Mouse (Mus musculus) embryo, embryonic 11 days (tissue): ENCODE measurements at regions not wholly inside any gene's neighbourhood (a gene's known extent, or its start where the extent isn't known, plus 50 kb on each side); places are given as distances from the start of the nearest gene placed in this dataset.

Experiments used
- DNase-seq: peaks from one replicate; pipeline ENCODE4 v3.0.0-alpha.2; 2015

GRCm38 (mm10) chr1:72963449-72963848 lies 52.3 kb downstream of the Tnp1 start:
- DNase-seq = peak; percentile 73

DNA sequence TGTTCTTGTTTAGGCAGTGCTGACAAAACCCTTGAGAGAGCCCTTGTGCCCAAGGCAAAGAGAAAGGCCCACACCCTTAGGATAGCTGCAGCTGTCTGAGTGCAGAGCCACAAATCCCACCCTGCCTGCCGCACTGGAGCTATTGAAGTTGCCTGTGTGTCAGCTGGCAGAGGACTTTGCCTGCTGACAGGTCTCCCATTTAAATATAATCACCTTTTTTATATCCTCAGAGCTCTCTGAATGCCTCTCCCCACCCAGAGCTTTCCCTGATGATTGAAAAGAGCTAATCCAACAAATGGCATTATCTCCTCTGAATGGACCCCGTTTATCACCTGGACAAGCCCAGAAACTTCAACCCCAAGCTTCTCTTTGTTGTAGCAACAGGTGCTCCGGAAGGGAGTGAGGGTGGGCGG lies 55.5 kb downstream of the Tnp1 start:
- peak; percentile 17 for DNase-seq

DNA sequence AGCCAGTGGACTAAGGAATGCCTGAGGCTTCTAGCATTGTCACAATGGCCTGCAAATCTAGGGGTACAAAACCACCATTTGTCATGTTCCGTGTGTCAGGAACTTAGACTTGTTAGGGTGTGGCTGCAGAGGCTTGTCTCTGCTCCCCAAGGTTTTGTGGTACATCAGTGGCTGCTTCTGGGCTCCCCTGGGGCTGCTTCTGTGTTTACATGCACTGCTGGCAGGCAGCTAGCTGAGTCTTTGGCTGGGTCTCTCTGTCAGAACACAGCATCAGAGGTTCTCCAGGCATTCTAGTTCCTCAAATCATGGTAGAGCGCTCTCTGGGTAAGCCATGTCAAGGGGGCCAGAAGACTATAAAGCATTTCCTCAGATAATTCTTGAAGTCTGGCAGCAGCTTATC lies 60.3 kb downstream of the Tnp1 start:
- DNase-seq = no peak

GRCm38 (mm10) chr1:72952896-72953295 lies 62.8 kb downstream of the Tnp1 start:
- DNase-seq = peak; percentile 25

GRCm38 (mm10) chr1:72951802-72952201 lies 63.9 kb downstream of the Tnp1 start:
- peak; percentile 28 for DNase-seq

- DNase-seq = no peak
Measured at GRCm38 (mm10) chr1:72951365-72951764, 64.3 kb downstream of the Tnp1 start.

DNA sequence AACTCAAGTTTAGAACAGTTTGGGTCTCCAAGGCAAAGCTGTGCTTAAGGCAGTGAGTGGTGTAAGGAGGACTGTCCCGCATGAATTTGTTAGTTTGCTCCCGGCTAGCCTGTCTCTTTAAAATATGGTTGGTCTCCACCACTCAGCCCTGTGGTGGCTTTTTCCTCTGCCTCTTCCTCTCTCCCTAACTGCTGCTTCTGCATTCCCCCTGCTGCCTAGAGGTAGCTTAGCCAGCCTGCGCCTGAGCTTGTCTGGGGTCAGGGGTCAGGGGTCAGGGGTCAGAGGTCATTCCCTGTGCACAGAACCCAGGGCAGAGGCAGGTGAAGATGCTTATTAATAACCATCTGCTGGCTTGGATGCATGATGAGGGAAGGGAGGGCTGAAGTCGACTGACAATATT lies 69.5 kb downstream of the Tnp1 start:
- DNase-seq = peak; percentile 39

DNA sequence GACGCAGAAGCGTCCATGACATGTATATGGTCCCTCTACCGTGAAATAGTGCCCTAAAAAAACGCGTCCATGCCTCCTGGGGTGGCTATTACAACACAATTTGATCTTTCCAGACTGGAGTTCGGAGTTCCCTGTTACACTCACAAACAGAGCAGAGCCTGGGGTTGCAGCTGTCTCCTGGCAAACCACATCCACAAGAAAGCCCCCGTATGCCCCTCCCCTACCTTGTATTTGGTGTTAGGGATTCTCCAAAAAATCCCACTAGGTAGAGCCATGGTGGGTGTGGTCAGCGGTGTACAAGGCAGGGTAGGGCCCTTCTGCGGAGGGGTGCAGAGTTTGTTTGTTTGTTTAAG lies 70.0 kb downstream of the Tnp1 start:
- no peak for DNase-seq

DNA sequence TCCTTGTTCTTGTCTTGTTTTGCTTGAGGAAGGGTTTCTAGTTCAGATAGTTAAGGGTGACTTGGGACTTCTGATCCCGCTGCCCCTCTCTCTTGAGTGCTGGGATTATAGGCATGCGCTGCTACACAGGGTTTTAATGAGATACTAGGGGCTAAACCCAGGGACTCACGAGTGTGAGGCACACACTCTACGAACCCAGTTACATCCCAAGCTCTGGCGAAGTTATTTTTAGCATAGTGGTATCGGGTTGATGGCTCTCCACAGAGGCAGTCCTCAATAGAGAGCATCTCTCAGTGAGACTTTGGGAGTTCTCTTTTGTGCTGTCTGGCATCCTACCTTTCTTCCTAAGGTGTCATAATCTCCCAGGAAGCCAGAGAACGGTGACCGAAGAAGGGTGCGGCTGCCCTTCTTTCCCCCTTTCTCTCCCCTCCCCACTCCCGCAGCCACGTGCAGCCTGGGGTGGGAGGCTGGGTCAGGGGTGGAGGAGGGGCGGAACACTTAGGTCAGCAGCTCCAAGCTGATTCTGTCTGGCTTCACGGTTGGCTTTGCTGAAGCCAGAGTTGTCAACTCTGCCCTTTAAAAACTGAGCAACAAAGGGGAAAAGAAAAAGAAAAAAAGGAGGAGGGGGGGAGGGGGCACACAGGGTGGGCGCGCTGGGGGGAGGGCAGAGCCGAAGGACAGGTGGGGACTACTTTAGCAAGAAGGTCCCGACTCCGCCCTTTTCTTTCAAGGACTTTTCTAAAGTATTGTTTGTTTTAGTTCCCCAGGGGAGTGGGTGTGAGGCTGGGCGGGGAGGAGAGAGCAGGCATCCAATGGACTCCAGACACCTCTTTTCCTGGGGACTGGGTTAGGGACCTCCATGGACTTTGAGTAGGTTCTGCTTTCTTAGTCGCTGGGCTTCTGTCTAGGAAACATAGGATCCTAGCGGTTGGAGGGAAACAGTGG lies 70.4 kb upstream of the Igfbp5 start:
- peak; percentile 71 for DNase-seq

DNA sequence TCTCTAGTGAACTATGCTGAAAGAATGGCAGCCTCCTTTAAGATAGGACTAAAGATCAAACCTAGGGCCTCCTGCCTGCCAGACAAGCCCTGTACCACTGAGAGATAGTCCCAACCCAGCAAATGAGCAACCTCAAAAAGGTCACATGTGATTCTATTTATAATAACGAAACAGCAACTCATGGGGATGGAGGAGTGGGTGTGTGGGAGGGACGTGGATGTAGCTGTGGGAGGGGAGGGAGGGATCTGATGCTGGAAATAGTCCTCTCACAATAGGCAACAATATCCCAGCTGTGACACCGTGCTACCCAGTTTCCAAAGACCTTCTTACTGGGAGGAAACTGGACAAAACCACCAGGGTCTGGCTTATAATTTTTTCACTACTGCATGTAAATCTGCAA lies 69.5 kb upstream of the Igfbp5 start:
- no peak for DNase-seq

DNA sequence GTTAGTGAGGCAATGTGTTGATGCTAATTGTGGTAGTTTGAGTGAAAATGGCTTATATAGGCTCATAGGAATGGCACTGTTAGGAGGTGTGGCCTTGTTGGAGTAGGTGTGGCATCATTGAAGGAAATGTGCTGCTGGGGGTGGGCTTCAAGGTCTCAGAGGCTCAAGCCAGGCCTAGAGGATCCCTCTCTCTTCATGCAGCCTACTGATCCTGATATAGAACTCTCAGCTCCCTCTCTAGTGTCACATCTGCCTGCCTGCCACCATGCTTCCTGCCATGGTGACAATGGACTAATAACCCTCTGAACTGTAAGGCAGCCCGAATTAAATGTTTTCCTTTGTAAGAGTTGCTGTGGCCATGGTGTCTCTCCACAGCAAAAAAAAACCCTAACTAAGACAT lies 68.4 kb upstream of the Igfbp5 start:
- no peak for DNase-seq

GRCm38 (mm10) chr1:72942351-72942750 lies 67.7 kb upstream of the Igfbp5 start:
- no peak for DNase-seq

DNA sequence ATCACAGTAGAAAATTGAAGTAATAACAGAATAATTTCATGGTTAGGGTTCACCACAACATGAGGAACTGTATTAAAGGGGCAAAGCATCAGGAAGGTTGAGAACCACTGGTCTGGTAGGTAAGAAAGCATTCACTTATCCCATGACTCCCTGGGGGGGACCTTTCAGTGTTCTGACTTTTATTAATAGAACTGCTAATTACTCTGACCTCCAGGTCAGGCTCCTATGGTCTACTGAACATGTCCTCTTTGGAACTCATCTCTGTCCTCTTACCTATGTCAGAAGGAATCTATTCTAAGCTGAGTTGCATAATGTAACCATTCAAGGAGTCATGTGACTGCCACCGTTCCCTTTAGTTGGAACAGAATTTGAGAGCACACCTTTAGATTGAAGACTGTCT lies 65.3 kb upstream of the Igfbp5 start:
- DNase-seq = no peak

GRCm38 (mm10) chr1:72936681-72937465 lies 62.2 kb upstream of the Igfbp5 start:
- no peak for DNase-seq

DNA sequence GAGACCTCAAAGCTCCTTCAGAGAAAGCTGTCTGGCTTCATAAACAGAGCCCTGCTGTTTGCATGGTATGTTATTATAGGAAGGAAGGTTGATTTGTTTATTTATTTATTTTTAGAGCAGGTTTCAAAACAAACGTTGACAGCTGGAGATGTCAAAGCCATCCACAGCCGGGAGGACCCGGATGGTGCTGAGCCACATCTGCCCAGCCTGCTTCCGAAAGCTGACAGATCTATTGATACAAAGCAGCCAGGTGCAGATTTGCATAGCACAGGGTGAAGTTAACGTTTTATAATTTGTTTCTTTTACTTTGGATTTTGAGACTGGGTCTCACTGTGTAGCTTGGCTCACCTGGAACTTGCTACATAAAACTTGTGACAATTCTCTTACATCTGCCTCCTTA lies 61.5 kb upstream of the Igfbp5 start:
- peak; percentile 19 for DNase-seq

DNA sequence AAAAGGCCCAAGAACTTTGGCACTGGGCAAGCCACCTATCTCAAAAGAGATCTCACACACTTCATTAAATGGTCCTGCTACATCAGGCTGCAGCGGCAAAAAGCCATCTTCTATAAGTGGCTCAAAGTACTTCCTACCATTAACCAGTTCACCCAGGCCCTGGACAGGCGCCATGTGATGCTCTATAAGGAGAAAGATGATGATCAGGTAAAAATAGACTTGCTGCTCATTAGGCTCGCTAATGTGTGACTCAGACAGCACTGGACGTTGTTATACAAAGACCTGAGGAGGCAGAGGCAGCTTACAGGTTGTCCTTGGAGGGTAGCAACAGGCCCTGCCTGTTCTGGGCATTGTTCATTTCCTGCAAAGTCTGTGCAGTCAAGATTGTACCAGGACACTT lies 60.4 kb upstream of the Igfbp5 start:
- no peak for DNase-seq

DNA sequence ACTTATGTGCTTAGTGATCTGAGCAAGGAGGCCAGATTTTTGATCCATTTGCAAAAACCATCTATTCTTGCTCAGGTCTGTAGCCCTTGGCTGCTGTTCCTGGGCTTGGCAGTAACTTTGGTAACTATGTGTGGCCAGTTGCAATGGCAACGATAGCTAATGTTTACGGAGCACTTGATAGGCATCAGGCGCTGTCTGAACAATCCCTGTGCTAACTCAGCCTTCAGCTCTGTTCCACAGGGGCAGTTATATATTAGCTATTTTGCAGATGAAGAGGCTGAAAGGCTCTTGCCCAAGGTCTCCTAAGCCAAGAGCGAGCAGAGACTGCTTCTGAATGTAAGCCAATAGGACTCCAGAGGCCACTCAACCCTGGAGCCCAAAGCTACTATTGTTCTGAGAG lies 55.1 kb upstream of the Igfbp5 start:
- DNase-seq = no peak
